Mouse (Mus musculus) hindbrain, embryonic 13.5 days (tissue): ENCODE measurements around the gene Wfikkn2. TPM values are rescaled to one million over a fixed set of nuclear protein-coding genes. Genes with fewer than 3 reads are reported as not detected.

Experiments
- ATAC-seq: fragments of 200-750 bp; cut with Nextera tagmentation; 2 replicates; pipeline ENCODE4 v1.8.0; 2017; ENCODE audit warnings: moderate TSS enrichment; ENCODE audit not compliant: low FRiP score
- H3K27ac ChIP-seq: fragments of 300-500 bp; sonication (generic); 2 replicates; pipeline ENCODE4 v1.5.1; 2015; ENCODE audit warnings: inconsistent platforms, mild to moderate bottlenecking, moderate library complexity
- H3K27me3 ChIP-seq: fragments of 300-500 bp; sonication (generic); 2 replicates; pipeline ENCODE4 v1.6.1; 2015; ENCODE audit warnings: mild to moderate bottlenecking, inconsistent platforms
- H3K36me3 ChIP-seq: fragments of 300-500 bp; sonication (generic); 2 replicates; pipeline ENCODE4 v1.6.1; 2015; ENCODE audit warnings: mild to moderate bottlenecking, inconsistent platforms
- H3K4me1 ChIP-seq: fragments of 300-500 bp; sonication (generic); replicated peaks from 2 replicates; pipeline ENCODE4 v1.6.1; 2015; ENCODE audit warnings: inconsistent platforms
- H3K4me2 ChIP-seq: fragments of 300-500 bp; sonication (generic); 2 replicates; pipeline ENCODE4 v1.6.1; 2015; ENCODE audit warnings: inconsistent platforms, mild to moderate bottlenecking, moderate library complexity
- H3K4me3 ChIP-seq: fragments of 300-500 bp; sonication (generic); 2 replicates; pipeline ENCODE4 v1.5.1; 2015; ENCODE audit warnings: mild to moderate bottlenecking, inconsistent platforms
- H3K9ac ChIP-seq: fragments of 300-500 bp; sonication (generic); 2 replicates; pipeline ENCODE4 v1.6.1; 2015; ENCODE audit warnings: mild to moderate bottlenecking, inconsistent platforms
- H3K9me3 ChIP-seq: fragments of 300-500 bp; sonication (generic); 2 replicates; pipeline ENCODE4 v1.6.1; 2016; ENCODE audit warnings: inconsistent platforms
- WGBS: fragments of 180-500 bp; shearing (Covaris S2); methylation state at CpG from one replicate; pipeline ENCODE4 v1.1.7; 2015; 5-methylcytosine and 5-hydroxymethylcytosine counted together
- polyA plus RNA-seq: library from polyadenylated mRNA; unstranded; fragments of >200 nt; fragmentation: Nextera tagmentation; extraction: Ambion mirVana; gene quantifications from 2 replicates; pipeline ENCODE4 v1.2.1, GENCODE M21; 2015

Gene Wfikkn2
- polyA plus RNA-seq: 5.9 and 8.6 TPM in 2 replicates

DNA sequence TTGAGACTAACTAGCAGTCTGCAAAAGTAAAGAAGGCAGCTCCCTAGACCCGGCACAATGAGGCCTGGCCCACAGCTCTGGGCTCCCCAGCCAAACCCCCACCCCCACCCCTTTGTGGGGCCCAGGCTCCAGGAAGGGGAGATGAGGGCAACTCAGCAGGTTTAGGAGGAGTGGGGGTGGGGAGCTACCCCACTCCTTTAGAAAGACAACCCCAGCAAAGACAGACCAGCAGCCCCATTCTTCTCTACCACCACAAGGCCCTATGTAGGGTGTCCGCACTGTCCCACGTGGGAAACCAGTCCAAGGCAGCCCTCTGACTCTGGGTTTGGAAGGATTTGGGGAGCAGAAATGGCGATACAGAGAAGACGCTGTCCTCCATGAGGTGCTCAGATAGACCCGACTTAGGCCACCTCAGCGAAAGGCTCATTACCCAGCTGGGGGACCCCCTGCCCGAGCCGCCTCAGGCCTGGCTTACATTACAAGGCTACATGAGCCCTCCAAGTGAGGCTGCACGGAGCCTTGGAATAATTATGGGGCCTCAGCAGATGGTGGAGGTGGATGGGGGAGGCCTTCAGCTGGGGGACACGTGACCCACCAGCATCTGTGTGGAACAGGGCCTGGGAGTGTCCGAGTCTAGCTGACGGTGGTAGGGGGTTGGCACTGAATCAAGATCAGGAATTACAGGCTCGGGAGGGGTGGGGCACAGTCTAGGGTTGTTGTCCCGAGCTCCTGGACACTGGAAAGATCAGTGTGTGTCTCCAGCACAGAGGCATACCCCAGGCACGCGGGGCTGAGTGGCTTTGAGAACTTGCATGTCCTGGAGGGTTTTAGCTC, at the start of gene Wfikkn2:
TSS of gene Wfikkn2 (minus strand) at position 51 of the 834 bp plus-strand sequence.
- Histone ChIP-seq H3K9me3 (no peaks in the 10 kb centered on the region), H3K36me3 (no peaks in the 10 kb centered on the region), H3K4me1 (peaks cover 45% of the 10 kb centered on the region), H3K27me3 (peaks cover 9% of the 10 kb centered on the region; the same call in 1 of the 2 replicates), H3K9ac (no peak within 1 kb of the TSS), H3K4me2 (0 out of 2 replicates have a peak within 1 kb of the TSS, but pooled peaks have one; percentile 5), H3K4me3 (no peak within 1 kb of the TSS), H3K27ac (peak within 1 kb of the TSS; percentile 75)
- WGBS: 42% methylated on average over 17 of the region's 17 CpGs
- ATAC-seq: peak; percentile 76

- ATAC-seq: no peak
- no peak overlapping the region for H3K27ac ChIP-seq
- H3K4me3 ChIP-seq: no peak overlapping the region
- H3K27me3 ChIP-seq: no peaks in the 10 kb centered on the region
- no peaks in the 10 kb centered on the region for H3K4me1 ChIP-seq
- no peak overlapping the region for H3K9ac ChIP-seq
- WGBS: 53% methylated on average over 9 of the region's 9 CpGs
- H3K9me3 ChIP-seq: no peaks in the 10 kb centered on the region
- peaks cover 83% of the 10 kb centered on the region for H3K36me3 ChIP-seq
- H3K4me2 ChIP-seq: no peak overlapping the region
Observed at GRCm38 (mm10) chr11:94294996-94295845, 49.4 kb upstream of the Wfikkn2 start.

GRCm38 (mm10) chr11:94290062-94290740, 44.4 kb upstream of the Wfikkn2 start:
- ATAC-seq: no peak
- no peaks in the 10 kb centered on the region for H3K4me1 ChIP-seq
- peaks cover 84% of the 10 kb centered on the region for H3K36me3 ChIP-seq
- no peak overlapping the region for H3K4me3 ChIP-seq
- no peak overlapping the region for H3K9ac ChIP-seq
- 95% methylated on average over 10 of the region's 10 CpGs for WGBS
- H3K27ac ChIP-seq: no peak overlapping the region
- H3K9me3 ChIP-seq: no peaks in the 10 kb centered on the region
- H3K4me2 ChIP-seq: no peak overlapping the region
- H3K27me3 ChIP-seq: no peaks in the 10 kb centered on the region

GRCm38 (mm10) chr11:94287105-94287504, 41.3 kb upstream of the Wfikkn2 start:
- Histone ChIP-seq H3K4me3 (no peak overlapping the region), H3K4me2 (no peak overlapping the region), H3K9ac (no peak overlapping the region), H3K36me3 (peaks cover 83% of the 10 kb centered on the region), H3K9me3 (no peaks in the 10 kb centered on the region), H3K4me1 (no peaks in the 10 kb centered on the region), H3K27me3 (no peaks in the 10 kb centered on the region), H3K27ac (no peak overlapping the region)
- 96% methylated on average over 5 of the region's 5 CpGs for WGBS
- no peak for ATAC-seq

- no peak overlapping the region for H3K4me2 ChIP-seq
- H3K9me3 ChIP-seq: no peaks in the 10 kb centered on the region
- ATAC-seq: no peak
- no peak overlapping the region for H3K27ac ChIP-seq
- H3K27me3 ChIP-seq: no peaks in the 10 kb centered on the region
- no peaks in the 10 kb centered on the region for H3K4me1 ChIP-seq
- peaks cover 74% of the 10 kb centered on the region for H3K36me3 ChIP-seq
- no peak overlapping the region for H3K4me3 ChIP-seq
- H3K9ac ChIP-seq: no peak overlapping the region
- WGBS: 88% methylated on average over 11 of the region's 11 CpGs
Observed at GRCm38 (mm10) chr11:94285886-94286574, 40.2 kb upstream of the Wfikkn2 start.

DNA sequence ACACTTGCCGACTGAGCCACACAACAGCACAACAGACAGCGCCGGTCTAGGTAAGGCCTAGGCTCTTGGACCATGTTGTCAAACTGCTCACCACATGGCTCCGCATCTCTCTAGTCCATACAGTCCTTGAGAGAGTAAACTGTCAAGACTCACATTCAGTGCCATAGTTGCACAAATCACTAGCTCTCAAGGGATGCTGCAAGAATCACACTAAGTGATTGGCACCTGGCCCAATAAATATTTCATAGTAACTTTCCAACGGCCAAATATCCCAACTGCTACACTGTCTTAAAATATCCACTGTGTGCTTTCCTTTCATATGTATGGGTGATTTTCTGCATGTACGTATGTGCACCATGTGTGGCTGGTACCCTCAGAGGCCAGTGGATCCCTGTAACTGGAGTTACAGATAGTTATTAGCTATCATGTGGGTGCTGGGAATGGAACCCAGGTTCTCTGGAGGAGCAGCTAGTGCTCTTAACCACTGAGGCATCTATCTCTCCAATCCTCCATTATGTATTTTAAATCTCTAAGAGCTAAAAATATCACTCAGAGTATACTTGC, 37.8 kb upstream of the Wfikkn2 start:
- H3K9me3 ChIP-seq: no peaks in the 10 kb centered on the region
- H3K9ac ChIP-seq: no peak overlapping the region
- 93% methylated on average over 6 of the region's 6 CpGs for WGBS
- no peak overlapping the region for H3K4me2 ChIP-seq
- H3K4me3 ChIP-seq: no peak overlapping the region
- no peaks in the 10 kb centered on the region for H3K27me3 ChIP-seq
- no peak for ATAC-seq
- peaks cover 53% of the 10 kb centered on the region for H3K36me3 ChIP-seq
- H3K4me1 ChIP-seq: 0 out of 2 replicates have a peak, but pooled peaks cover 3% of the 10 kb centered on the region
- H3K27ac ChIP-seq: no peak overlapping the region

- Histone ChIP-seq H3K4me2 (no peak overlapping the region), H3K27me3 (no peaks in the 10 kb centered on the region), H3K9ac (no peak overlapping the region), H3K4me1 (peaks cover 3% of the 10 kb centered on the region; the same call in 1 of the 2 replicates), H3K27ac (no peak overlapping the region), H3K36me3 (peaks cover 41% of the 10 kb centered on the region), H3K4me3 (no peak overlapping the region), H3K9me3 (no peaks in the 10 kb centered on the region)
- ATAC-seq: no peak
- WGBS: 78% methylated on average over 5 of the region's 5 CpGs
Observed at GRCm38 (mm10) chr11:94282291-94282690, 36.5 kb upstream of the Wfikkn2 start.

- Histone ChIP-seq H3K9ac (no peak within 1 kb of the TSS), H3K27me3 (no peaks in the 10 kb centered on the region), H3K4me3 (no peak within 1 kb of the TSS), H3K9me3 (no peaks in the 10 kb centered on the region), H3K27ac (0 out of 2 replicates have a peak within 1 kb of the TSS, but pooled peaks have one; percentile 1), H3K36me3 (peaks cover 33% of the 10 kb centered on the region), H3K4me1 (peaks cover 7% of the 10 kb centered on the region; the same call in 1 of the 2 replicates), H3K4me2 (no peak within 1 kb of the TSS)
- no peak for ATAC-seq
- 89% methylated on average over 11 of the region's 11 CpGs for WGBS
Observed at GRCm38 (mm10) chr11:94281199-94282181, 35.7 kb upstream of the Wfikkn2 start, which contains the start of gene Gm21885. Gm21885 (plus strand) TSS chr11:94281873.

DNA sequence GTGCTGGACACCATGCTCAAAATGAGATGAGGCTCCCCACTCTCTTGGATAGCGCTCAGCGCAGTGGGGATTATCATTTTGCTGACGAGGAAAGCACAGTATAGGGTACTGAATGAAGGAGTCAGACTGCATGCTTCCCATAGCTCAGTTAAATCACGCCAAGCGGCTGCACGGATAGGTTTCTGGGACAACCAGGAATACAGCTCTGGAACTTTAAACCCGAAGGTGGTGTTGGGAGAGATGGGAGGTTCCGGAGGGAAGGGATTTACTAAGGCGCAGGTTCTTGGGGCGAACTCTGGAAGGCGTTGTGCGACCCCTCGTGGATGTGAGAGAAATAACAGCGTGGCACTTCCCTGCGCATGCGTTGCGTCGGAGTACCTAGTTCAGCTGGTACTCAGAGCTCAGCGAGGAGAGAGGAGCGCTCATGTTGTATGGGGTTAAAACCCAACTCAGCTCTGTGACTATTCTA, 31.1 kb upstream of the Wfikkn2 start:
- Histone ChIP-seq H3K27ac (peak overlapping the region; percentile 58; the same call in 1 of the 2 replicates), H3K4me3 (peak overlapping the region; percentile 27), H3K27me3 (no peaks in the 10 kb centered on the region), H3K4me2 (peak overlapping the region; percentile 56), H3K9me3 (no peaks in the 10 kb centered on the region), H3K9ac (peak overlapping the region; percentile 66), H3K36me3 (no peaks in the 10 kb centered on the region), H3K4me1 (peaks cover 10% of the 10 kb centered on the region; the same call in 1 of the 2 replicates)
- WGBS: 7% methylated on average over 20 of the region's 20 CpGs
- peak; percentile 82 for ATAC-seq

GRCm38 (mm10) chr11:94275686-94276085, 29.9 kb upstream of the Wfikkn2 start:
- WGBS: 84% methylated on average over 2 of the region's 2 CpGs
- no peak for ATAC-seq

More at GRCm38 (mm10) chr11:94275686-94276085, 29.9 kb upstream of the Wfikkn2 start:
- Histone ChIP-seq H3K9me3 (no peaks in the 10 kb centered on the region), H3K4me1 (peaks cover 10% of the 10 kb centered on the region; the same call in 1 of the 2 replicates), H3K9ac (no peak overlapping the region), H3K27ac (no peak overlapping the region), H3K36me3 (no peaks in the 10 kb centered on the region), H3K4me2 (no peak overlapping the region), H3K4me3 (no peak overlapping the region), H3K27me3 (no peaks in the 10 kb centered on the region)
